Mouse (Mus musculus) monocyte, adult 2 months (primary cell): Measurements from ENCODE around the gene Arfgap2.
"Not testable (repeated sequence)": the region's sequence is repeated elsewhere in the genome, so short reads cannot be mapped to it uniquely, and the experiment has no call there.

Experiments used
- DNase-seq, 2 experiments: peaks; one replicate each; pipeline ENCODE4 v3.0.0; 2022; ENCODE audit warnings: low spot score in 2 of 2, low read depth in 1 of 2

The Arfgap2 gene

DNA sequence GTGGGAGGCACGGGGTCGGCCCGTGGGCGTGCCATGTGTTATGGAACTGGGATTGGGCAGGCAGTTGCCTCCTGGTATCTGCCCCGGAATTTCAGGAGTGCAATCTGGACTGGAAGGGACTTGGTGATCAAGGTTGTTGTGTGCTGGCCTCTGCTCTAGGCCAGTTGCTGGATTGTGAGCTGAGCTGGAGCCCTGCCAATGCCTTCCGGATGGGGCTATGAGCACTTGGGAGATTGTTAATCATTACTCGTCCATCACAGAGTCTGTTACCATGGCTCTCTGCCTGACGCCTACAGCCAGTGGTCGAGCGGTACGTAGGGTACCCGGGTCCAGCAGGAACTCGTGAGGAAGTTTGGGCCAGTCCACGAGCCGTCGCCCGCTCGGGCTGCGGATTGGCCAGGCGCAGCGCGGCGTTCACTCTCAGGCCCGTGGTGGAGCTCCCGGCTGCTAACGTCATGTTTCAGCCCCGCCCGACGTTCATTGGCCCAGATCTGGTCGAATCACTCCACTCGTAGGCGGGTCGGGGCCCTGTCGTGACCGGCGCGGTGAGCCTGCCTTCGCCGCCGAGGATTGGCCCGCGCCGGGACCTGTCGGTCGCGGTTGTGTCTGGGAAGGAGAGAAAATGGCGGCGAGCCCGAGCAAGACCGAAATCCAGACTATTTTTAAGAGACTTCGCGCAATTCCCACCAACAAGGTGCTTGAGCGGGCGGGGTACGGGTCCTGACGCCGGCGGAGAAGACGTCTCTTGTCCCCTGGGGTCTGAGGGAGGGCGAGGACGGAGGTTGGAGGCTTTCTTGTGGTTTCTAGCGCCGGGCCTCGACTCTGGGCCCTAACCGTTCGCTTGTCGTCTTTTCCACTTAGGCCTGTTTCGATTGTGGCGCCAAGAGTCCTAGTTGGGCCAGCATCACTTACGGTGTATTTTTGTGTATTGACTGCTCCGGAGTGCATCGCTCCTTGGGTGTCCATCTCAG lies at the start of gene Arfgap2:
TSS of gene Arfgap2 (plus strand) at position 264 of the 971 bp plus-strand sequence.
- DNase-seq: peak; percentile 88 to 93

DNA sequence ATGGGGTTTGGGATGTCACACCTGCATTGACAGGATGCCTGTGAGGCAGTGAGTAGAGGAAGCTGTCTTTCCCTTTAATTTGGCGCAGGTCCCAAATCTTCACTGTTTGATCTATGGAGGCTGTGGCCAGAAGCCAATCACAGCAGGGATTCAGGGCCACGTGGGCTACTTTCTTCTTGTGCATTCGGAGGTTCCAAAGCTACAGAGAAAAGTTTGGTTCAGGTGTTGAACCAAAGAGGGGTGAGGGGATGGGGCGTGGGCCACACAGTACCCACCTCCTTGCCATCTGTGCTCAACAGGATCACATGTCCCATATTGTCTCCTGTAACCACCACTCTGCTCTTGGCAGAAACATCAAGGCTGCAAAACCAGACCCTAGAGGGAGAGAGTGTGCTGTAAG lies 47.7 kb upstream of the Arfgap2 start:
- DNase-seq: no peak

DNA sequence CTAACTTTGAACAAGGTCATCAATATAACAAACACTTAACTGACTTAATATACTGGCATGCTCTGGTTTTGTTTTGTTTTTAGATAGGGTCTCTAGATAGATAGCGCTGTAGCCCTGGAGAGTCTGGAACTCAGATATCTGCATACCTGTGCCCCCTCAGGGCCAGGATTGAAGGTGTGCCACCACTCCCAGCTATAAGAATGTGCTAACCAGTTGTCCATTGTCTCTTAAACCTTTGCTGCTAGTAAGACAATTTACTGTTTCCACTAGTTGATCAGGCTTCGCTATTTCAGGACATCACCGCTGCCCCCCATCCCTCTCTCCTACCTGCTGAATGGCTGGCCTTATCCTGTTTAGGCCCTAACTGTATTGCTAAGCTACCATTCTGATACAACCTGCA lies 44.3 kb upstream of the Arfgap2 start:
- DNase-seq: no peak

DNA sequence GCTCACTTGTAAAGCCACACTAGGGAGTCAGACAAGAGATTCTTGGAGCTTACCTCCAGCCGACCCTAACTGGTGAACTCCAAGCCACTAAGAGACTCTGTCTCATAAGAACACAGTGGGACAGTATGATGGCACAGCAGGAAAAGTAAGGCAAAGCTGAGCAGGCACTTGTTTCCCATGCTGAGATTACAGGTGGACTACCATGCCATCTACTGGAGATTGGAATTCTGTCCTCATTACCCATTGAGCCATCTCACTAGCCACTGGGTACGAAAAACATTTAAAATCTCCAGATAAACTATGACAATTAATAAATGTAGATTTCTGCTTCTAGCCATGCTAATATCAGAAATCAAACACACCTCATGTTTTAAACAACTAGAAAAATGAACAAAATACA lies 41.2 kb upstream of the Arfgap2 start:
- DNase-seq: no peak

- DNase-seq: no peak
These were observed 35.0 kb upstream of the Arfgap2 start for GRCm38 (mm10) chr2:91229735-91230134.

DNA sequence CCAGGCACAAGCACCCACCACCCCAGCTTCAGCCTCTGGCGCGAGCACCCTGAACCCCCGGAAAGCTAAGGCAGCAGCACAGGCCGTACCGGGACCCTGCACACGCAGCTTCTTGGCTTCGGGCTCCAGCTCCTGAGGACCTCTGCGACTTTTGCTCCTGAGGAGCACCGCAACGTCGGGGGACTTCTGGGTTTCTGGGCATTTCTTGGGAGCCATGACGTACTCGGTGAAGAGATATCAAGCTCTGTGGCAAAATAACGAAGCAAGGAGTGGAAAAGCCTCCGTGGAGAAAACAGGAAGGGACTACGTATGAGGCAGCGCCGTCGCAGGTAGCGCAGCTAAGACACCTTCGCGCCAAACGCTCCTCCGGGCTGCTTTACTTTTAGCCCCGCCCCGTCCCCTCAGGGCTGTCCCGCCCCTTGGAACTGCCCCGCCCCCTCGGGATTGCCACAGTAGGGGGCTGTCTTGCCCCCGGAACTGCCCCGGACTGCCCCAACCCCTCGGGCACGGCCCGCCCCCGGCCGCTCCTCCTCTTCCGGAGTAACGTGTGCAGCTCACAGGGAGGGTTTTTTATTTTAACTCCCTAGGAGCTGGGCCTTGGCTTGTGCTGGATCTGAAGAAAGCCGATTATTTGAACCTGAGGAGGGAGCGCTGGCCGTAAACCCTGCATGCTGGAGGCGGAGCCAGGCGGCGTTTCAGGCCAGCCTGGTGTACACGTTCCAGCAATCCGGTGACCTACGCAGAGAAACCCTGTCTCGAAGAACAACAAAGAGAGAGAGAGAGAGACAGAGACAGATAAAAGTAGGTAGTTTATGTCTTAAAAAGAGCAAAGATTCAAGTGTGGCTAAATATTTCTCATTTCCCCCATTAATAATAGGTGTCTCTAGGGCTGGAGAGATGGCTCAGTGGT lies 27.9 kb upstream of the Arfgap2 start, which contains the start of gene Ddb2:
TSS of gene Ddb2 (minus strand) at position 382 of the 910 bp plus-strand sequence.
- DNase-seq: peak; percentile 69 to 79

DNA sequence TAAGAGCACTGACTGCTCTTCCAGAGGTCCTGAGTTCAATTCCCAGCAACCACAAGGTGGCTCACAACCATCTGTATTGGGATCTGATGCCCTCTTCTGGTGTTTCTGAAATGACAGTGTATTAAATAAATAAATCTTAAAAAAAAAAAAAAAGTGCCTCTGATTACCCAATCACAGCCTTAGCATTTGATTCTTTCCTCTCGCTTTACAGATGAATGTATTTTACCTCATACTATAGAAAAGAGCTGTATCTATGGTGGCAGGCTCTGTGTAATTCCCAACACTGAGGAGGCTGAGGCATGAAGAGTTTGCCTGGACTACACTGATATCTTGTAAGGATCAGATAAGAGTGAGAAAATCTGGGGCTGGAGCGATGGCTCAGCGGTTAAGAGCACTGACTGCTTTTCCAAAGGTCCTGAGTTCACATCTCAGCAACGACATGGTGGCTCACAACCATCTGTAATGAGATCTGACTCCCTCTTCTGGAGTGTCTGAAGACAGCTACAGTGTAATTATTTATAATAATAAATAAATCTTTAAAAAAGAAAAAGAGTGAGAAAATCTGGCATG lies 27.2 kb upstream of the Arfgap2 start:
- not testable (repeated sequence) for DNase-seq

DNA sequence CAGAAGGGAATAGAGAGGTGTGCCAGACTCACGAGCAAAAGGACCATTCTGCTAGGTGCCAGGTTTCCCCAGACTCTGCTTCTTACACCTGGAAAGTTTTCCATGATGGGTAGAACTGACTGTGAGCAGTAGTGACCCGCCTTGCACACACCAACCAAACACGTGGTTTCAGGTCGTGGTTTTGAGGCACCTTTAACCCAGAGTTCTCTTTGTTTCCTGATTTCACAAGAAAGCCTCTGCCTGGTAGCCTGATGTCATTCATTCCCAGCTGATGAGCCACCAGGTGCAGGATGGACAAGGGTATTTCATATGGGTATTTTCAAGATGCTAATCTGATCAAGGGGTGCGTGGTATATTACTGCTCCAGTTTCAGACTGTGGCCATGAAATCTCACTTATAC lies 22.2 kb upstream of the Arfgap2 start:
- DNase-seq: no peak

DNA sequence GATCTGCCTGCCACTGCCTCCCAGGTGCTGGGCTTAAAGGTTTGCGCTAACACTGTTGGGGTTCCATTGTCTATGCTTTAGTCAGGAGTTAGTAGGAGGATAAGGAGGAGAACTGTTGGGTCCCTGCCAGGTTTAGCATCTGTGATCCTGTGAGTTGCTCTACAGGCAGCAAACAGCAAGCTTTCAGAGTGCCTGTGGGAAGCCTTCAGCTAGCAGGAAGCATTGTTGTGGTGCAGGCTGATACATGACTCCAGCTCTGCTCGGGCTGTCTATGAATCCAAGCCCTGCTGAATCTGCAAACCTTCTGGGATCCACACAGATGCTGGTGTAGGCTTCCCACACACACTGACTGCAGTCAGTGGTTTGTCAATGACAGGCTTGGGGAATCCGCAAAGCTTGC lies 21.4 kb upstream of the Arfgap2 start:
- no peak for DNase-seq

GRCm38 (mm10) chr2:91244557-91245228 lies 20.1 kb upstream of the Arfgap2 start:
- DNase-seq: no peak

DNA sequence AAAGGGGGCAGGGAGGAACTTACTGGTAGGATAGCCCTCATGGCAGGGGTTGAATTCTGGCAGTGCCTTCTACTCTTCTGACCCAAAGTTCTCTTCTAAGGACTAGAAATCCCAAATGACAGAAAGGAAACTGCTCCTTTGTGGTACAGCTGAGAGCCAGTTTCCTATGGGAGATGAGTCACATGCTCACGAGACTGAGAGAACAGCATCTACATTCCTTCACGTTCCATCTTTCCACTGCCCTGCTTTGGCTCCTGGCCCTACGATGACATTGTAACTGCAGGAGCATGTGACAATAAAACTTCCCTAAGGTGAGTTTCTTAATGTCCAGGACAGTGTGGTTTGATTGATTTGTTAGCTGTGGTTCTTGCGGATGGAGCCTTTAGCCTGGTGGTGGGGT lies 16.4 kb upstream of the Arfgap2 start:
- DNase-seq: no peak

DNA sequence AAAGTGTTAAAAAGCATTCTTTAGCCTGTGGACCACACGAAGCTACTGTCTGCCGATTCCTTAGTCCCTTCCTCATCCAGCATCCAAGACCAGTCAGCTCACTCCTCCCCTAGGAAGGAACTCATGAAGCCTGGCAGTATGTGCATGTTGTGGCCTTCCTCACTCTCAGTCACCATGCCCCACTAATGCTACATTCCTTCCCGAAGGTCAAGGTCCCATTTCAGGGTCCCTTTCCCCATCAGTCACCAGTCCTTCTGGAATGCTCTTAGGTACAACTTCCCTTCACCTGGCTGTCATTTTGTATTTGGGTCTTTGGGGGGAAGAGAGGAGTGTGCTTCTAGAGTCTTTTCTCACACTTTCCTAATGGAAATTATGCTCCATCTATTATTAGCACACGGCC lies 12.8 kb upstream of the Arfgap2 start:
- DNase-seq: no peak

GRCm38 (mm10) chr2:91252512-91252911 lies 12.3 kb upstream of the Arfgap2 start:
- DNase-seq: no peak

GRCm38 (mm10) chr2:91254725-91255380 lies 9.9 kb upstream of the Arfgap2 start:
- no peak for DNase-seq

GRCm38 (mm10) chr2:91255661-91256150 lies 9.1 kb upstream of the Arfgap2 start, which contains the start of gene Pacsin3:
Gene Pacsin3 (plus strand): TSS chr2:91255954.
- no peak for DNase-seq

DNA sequence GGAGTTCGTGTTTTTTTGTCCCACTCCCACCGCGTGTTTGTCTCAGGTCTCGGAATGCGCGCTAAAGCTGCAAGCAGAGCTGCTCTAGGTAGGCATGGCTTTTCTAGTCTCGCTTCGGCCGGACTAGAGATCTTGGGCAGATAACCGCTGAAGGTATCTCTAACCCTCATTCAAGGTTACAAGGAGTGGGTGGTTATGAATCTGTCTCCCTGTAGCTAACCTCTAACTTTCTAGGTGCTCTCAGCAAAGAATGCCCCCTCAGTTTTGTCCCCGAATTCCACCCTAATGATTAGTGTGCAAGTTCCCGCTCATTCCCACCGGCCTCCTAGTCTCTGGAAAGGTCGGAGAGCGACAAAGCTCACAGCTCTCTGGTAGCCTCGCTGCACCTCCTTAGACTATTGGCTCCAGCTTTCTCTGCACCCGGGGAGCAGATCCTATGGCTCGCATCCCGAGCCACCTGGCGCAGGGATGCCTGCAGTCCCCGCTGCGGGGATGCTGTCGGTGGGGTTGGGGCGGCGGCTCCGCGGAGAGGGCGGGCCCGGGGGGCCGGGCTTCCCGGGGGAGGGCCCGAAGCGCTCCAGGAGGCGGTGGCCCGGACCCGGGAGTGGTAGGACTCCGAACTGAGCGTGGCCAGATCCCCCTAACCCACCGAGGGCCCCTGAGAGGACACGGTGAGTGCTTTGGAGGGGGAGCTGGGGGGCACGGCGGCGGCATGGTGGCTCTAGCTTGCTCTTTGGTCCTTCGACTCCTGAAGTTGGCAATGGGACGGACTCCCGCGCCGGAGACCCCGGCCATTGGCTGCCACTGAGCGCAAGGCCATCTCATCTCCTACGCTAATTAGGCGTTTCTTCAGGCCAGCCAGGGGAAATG lies 8.3 kb upstream of the Arfgap2 start:
- DNase-seq: no peak

- DNase-seq: no peak
These were observed 7.4 kb upstream of the Arfgap2 start for GRCm38 (mm10) chr2:91257126-91257980.

DNA sequence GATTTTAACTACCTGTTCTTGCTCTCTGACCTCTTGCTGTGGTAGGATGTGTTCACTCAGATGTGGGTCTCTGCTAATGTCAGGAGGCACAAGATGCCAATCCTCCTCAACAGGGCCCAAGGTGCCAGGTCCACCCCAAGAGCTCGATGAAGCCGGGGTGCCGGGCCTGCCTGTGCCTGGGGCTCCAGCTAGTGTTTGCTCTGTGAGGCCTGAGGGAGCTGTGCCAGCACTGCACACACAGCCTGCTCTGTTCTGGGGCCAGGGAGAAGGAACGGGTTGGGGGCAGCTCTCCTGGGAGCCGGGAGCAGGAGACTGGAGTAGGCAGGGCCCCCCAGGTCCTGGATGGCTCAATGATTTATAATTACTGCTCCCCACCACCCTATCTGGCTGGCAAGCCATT lies 6.7 kb upstream of the Arfgap2 start:
- DNase-seq: no peak
